Mouse (Mus musculus): Measurements from ENCODE around the gene Nomo1.

The Nomo1 gene

GRCm38 (mm10) chr7:46103075-46103591 is 69.6 kb downstream of the Nomo1 start:
- no peak for DNase-seq (ENCODE audit: low spot score)

- DNase-seq (ENCODE audit: low spot score): no peak
Measured at GRCm38 (mm10) chr7:46103771-46104170, 70.3 kb downstream of the Nomo1 start.

GRCm38 (mm10) chr7:46104256-46104915 is 70.9 kb downstream of the Nomo1 start:
- no peak for DNase-seq (ENCODE audit: low spot score)

GRCm38 (mm10) chr7:46105484-46105883 is 72.0 kb downstream of the Nomo1 start:
- DNase-seq (ENCODE audit: low spot score): no peak

- no peak for DNase-seq (ENCODE audit: low spot score)
Measured at GRCm38 (mm10) chr7:46110079-46110478, 76.6 kb downstream of the Nomo1 start.

GRCm38 (mm10) chr7:46111212-46111817 is 77.8 kb downstream of the Nomo1 start:
- DNase-seq (ENCODE audit: low spot score): no peak

GRCm38 (mm10) chr7:46111938-46112337 is 78.4 kb downstream of the Nomo1 start:
- DNase-seq (ENCODE audit: low spot score): no peak

GRCm38 (mm10) chr7:46113435-46113834 is 79.9 kb downstream of the Nomo1 start:
- no peak for DNase-seq (ENCODE audit: low spot score)

- no peak for DNase-seq (ENCODE audit: low spot score)
Measured at GRCm38 (mm10) chr7:46116118-46116581, 82.7 kb downstream of the Nomo1 start.

- DNase-seq (ENCODE audit: low spot score): no peak
Measured at GRCm38 (mm10) chr7:46117035-46117434, 83.5 kb downstream of the Nomo1 start.

GRCm38 (mm10) chr7:46122964-46123363 is 89.5 kb downstream of the Nomo1 start:
- DNase-seq (ENCODE audit: low spot score): no peak

GRCm38 (mm10) chr7:46124460-46124859 is 91.0 kb downstream of the Nomo1 start:
- no peak for DNase-seq (ENCODE audit: low spot score)

GRCm38 (mm10) chr7:46125340-46125739 is 91.8 kb downstream of the Nomo1 start:
- no peak for DNase-seq (ENCODE audit: low spot score)

GRCm38 (mm10) chr7:46128196-46128595 is 94.7 kb downstream of the Nomo1 start:
- no peak for DNase-seq (ENCODE audit: low spot score)

- no peak for DNase-seq (ENCODE audit: low spot score)
Measured at GRCm38 (mm10) chr7:46129463-46130179, 96.1 kb downstream of the Nomo1 start.

GRCm38 (mm10) chr7:46130723-46131122 is 97.2 kb downstream of the Nomo1 start:
- no peak for DNase-seq (ENCODE audit: low spot score)

GRCm38 (mm10) chr7:46131266-46131665 is 97.8 kb downstream of the Nomo1 start:
- peak; percentile 34 for DNase-seq (ENCODE audit: low spot score)

- DNase-seq (ENCODE audit: low spot score): no peak
Measured at GRCm38 (mm10) chr7:46131806-46132205, 98.3 kb downstream of the Nomo1 start.

- no peak for DNase-seq (ENCODE audit: low spot score)
Measured at GRCm38 (mm10) chr7:46132229-46132628, 98.7 kb downstream of the Nomo1 start.
